Mouse (Mus musculus) ES-E14 (cell line): ENCODE measurements around the gene Slc35e2. TPM values are rescaled to one million over a fixed set of nuclear protein-coding genes. Genes with fewer than 3 reads are reported as not detected.
A peak's percentile ranks its signal among the peaks of the same experiment; 100 is the strongest.

ENCODE experiments used
- DNase-seq: peaks from one replicate; pipeline ENCODE4 v3.0.0-alpha.2; 2013; ENCODE audit warnings: low read depth, low spot score
- H3K27ac ChIP-seq: 2 replicates; pipeline ENCODE4 v1.5.1; 2012; ENCODE audit warnings: low read depth, mild to moderate bottlenecking, low read length, moderate library complexity, mixed read lengths; ENCODE audit not compliant: poor library complexity, insufficient read depth, severe bottlenecking
- H3K36me3 ChIP-seq: 2 replicates; pipeline ENCODE4 v1.6.1; 2012; ENCODE audit warnings: mild to moderate bottlenecking, low read length, moderate library complexity, mixed read lengths; ENCODE audit not compliant: control insufficient read depth, poor library complexity, insufficient read depth, severe bottlenecking
- H3K4me1 ChIP-seq, 2 experiments: fragments of 150-350 bp in 1 of 2; sonication (generic) in 1 of 2; 2 replicates each; pipeline ENCODE4 v1.6.1; 2012; ENCODE audit warnings: low read length in 2 of 2, mild to moderate bottlenecking in 1 of 2, mixed read lengths in 1 of 2; ENCODE audit not compliant: control insufficient read depth in 2 of 2, insufficient read depth in 2 of 2, poor library complexity in 1 of 2
- H3K4me3 ChIP-seq, 2 experiments: fragments of 150-350 bp in 1 of 2; sonication (generic) in 1 of 2; 2 replicates each; pipeline ENCODE4 v1.5.1; 2012; ENCODE audit warnings: low read length in 2 of 2, low read depth in 1 of 2, mild to moderate bottlenecking in 1 of 2, mixed read lengths in 1 of 2; ENCODE audit not compliant: insufficient read depth in 1 of 2, poor library complexity in 1 of 2, severe bottlenecking in 1 of 2
- H3K9ac ChIP-seq: 2 replicates; pipeline ENCODE4 v1.6.1; 2012; ENCODE audit warnings: low read depth, mild to moderate bottlenecking, low read length, mixed read lengths; ENCODE audit not compliant: poor library complexity, insufficient read depth, severe bottlenecking
- H3K9me3 ChIP-seq: fragments of 150-350 bp; sonication (generic); 2 replicates; pipeline ENCODE4 v1.6.1; 2012; ENCODE audit warnings: low read depth, mild to moderate bottlenecking, low read length; ENCODE audit not compliant: control insufficient read depth, insufficient read depth
- CHD2 ChIP-seq: IDR thresholded peaks from 2 replicates; pipeline ENCODE4 v1.6.1; 2014; ENCODE audit warnings: mild to moderate bottlenecking, low read depth, low read length, inconsistent platforms
- HCFC1 ChIP-seq: IDR thresholded peaks from 2 replicates; pipeline ENCODE4 v1.6.1; 2012; ENCODE audit warnings: low read length, inconsistent platforms, borderline replicate concordance; ENCODE audit not compliant: insufficient read depth
- MAFK ChIP-seq: IDR thresholded peaks from 2 replicates; pipeline ENCODE4 v1.6.1; 2014; ENCODE audit warnings: mild to moderate bottlenecking, low read depth, low read length, inconsistent platforms; ENCODE audit not compliant: insufficient read depth
- ZC3H11A ChIP-seq: IDR thresholded peaks from 2 replicates; pipeline ENCODE4 v1.6.1; 2012; ENCODE audit warnings: low read depth, mild to moderate bottlenecking, inconsistent platforms, low read length, borderline replicate concordance
- ZNF384 ChIP-seq: IDR thresholded peaks from 2 replicates; pipeline ENCODE4 v1.6.1; 2012; ENCODE audit warnings: low read depth, low read length, inconsistent platforms
- in situ Hi-C, 2 experiments: fragments of 600-800 bp; cut with MboI; formaldehyde crosslinking; loops; one replicate each; pipeline ENCODE4 v1.15.1; 2025; ENCODE audit warnings: low sequenced_read_pairs in 2 of 2, inconsistent platforms in 1 of 2; ENCODE audit not compliant: unreplicated experiment in 2 of 2
- total RNA-seq: library from RNA; depleted of rRNA; stranded (reverse); fragments of 300-350 nt; gene quantifications from 2 replicates; pipeline ENCODE4 v1.2.3, GENCODE M21; 2012

Slc35e2 gene
- total RNA-seq, 1 experiment, result 25.5 TPM

DNA sequence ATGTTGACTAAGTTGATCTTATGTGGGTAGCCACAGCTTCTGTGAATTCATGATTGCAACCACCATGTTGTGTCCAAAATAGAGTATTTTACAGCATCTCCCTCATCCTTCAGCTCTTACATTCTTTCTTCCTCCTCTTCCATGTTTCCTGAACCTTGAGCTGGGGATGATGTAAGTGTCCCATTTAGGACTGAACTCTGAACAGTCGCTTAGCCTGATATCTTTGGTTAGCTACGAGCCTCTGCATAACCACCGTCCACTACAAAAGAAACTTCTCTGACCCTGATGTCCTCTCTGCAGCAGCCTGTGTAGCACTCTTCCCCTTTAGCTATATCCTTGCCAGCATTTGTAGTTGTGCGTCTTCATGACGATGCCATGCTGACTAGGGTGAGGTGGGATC lies 44.5 kb downstream of the Slc35e2 start:
- Histone ChIP-seq H3K9me3 (no peaks in the 10 kb centered on the region), H3K4me1 (no peaks in the 10 kb centered on the region), H3K36me3 (peaks cover 58% of the 10 kb centered on the region), H3K4me3 (no peak overlapping the region), H3K9ac (no peak overlapping the region), H3K27ac (no peak overlapping the region)
- in situ Hi-C loops, result no loop called here
- no peak for DNase-seq
- TF ChIP-seq ZC3H11A (no peak), HCFC1 (no peak), ZNF384 (no peak), CHD2 (no peak), MAFK (no peak)

DNA sequence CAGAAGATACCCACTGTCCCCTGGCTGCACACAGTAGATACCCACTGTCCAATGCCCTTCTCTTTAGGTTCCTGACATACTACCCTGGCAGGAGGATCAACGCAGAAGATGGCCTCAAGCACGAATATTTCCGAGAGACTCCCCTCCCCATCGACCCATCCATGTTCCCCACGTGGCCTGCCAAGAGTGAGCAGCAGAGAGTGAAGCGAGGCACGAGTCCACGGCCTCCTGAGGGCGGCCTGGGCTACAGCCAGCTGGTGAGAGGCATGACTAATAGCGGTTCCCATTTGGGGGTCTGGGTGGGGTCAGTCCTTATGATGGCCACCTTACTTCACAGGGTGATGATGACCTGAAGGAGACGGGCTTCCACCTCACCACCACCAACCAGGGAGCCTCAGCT lies 48.1 kb downstream of the Slc35e2 start:
- peaks cover 47% of the 10 kb centered on the region for H3K36me3 ChIP-seq
- no peak for TF ChIP-seq HCFC1
- no peak for TF ChIP-seq CHD2
- TF ChIP-seq ZC3H11A, result no peak
- no peak for TF ChIP-seq MAFK
- TF ChIP-seq ZNF384, result no peak
- H3K9me3 ChIP-seq, result no peaks in the 10 kb centered on the region
- no peak overlapping the region for H3K4me3 ChIP-seq
- H3K4me1 ChIP-seq, result peaks cover 3 to 19% of the 10 kb centered on the region in 2 experiments; a peak in 3 of 4 replicates
- H3K27ac ChIP-seq, result no peak overlapping the region
- in situ Hi-C loops, result no loop called here
- no peak for DNase-seq
- H3K9ac ChIP-seq, result no peak overlapping the region

GRCm38 (mm10) chr4:155651553-155652269 lies 50.5 kb downstream of the Slc35e2 start:
- TF ChIP-seq MAFK (no peak), ZNF384 (no peak), HCFC1 (no peak), CHD2 (no peak), ZC3H11A (no peak)
- no peak for DNase-seq
- peaks cover 3 to 25% of the 10 kb centered on the region in 2 experiments; a peak in 3 of 4 replicates for H3K4me1 ChIP-seq

DNA sequence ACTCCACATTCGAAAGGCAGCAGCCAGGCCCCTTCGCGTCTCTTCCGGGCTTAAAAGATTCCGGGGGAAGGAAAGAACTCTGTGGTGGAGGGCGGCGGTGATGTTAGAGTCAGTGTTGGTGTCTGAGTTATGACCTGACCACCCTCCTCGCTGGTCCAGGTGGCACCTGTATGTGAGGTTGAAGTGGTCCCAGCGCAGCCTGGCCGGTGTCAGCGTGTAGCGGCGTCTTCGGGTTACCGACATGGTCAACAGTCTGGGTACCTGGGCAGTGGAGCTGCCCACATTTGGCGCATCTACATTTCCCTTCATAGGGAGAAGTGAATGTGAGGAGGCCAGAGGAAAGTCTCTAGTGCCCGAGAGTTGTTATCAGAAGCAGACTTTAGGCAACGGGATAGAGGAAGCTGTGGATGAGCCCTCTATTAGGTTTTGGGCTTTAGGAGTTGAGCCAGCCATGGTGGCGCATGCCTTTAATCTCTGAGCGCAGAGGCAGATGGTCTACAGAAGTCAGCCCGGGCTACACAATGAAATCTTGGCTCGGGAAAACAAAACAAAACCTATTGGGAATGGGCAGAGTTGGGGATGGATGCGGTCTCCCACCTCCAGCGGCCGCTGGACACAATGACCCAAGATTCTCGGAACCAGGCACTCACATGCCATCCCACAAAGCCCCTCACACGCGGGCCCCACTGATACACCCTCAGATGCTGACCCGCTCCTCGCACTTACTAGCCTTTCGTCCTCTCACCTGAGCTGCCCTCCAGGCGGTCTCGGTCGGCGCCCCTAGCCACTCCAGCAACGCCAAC lies 51.3 kb downstream of the Slc35e2 start:
- no peak for TF ChIP-seq ZC3H11A
- TF ChIP-seq HCFC1, result no peak
- TF ChIP-seq ZNF384, result no peak
- no peak for TF ChIP-seq CHD2
- no peak for TF ChIP-seq MAFK
- Histone ChIP-seq H3K9ac (peak overlapping the region; percentile 75), H3K4me3 (peak overlapping the region; percentile 69 to 72), H3K9me3 (no peaks in the 10 kb centered on the region), H3K27ac (no peak overlapping the region), H3K4me1 (peaks cover 3 to 27% of the 10 kb centered on the region in 2 experiments; a peak in 3 of 4 replicates), H3K36me3 (peaks cover 45% of the 10 kb centered on the region)
- in situ Hi-C loops, result no loop called here
- DNase-seq, result no peak

More at GRCm38 (mm10) chr4:155651553-155652269, 50.5 kb downstream of the Slc35e2 start:
- in situ Hi-C loops, result no loop called here
- H3K4me3 ChIP-seq, result peak overlapping the region; percentile 69 to 72; a peak in 2 of 4 replicates
- peaks cover 48% of the 10 kb centered on the region for H3K36me3 ChIP-seq
- H3K9me3 ChIP-seq, result no peaks in the 10 kb centered on the region
- H3K27ac ChIP-seq, result 0 out of 2 replicates have a peak overlapping the region, but pooled peaks have one; percentile 15
- H3K9ac ChIP-seq, result 0 out of 2 replicates have a peak overlapping the region, but pooled peaks have one; percentile 1
